Mouse (Mus musculus): ENCODE results near the gene Adipoq. TPM values are rescaled to one million over a fixed set of nuclear protein-coding genes. Genes with fewer than 3 reads are reported as not detected.
"Not testable (repeated sequence)": the region's sequence is repeated elsewhere in the genome, so short reads cannot be mapped to it uniquely, and the experiment has no call there.

Adipoq gene
- polyA plus RNA-seq, 1 experiment from 2014 or later = not detected

- no peak for ATAC-seq (ENCODE audit: low read depth)
- Histone ChIP-seq H3K9me3 (replicated peaks; ENCODE audit: control insufficient read depth, low read length) (no peaks in the 10 kb centered on the region), H3K36me3 (ENCODE audit: control insufficient read depth, insufficient read depth) (no peaks in the 10 kb centered on the region), H3K27me3 (ENCODE audit: control insufficient read depth, insufficient read depth, low read depth, low read length) (no peaks in the 10 kb centered on the region), H3K27ac (ENCODE audit: low read length) (no peak overlapping the region), H3K4me1 (ENCODE audit: control insufficient read depth, low read depth, low read length) (no peaks in the 10 kb centered on the region), H3K4me2 (ENCODE audit: low read depth, low read length) (no peak overlapping the region), H3K9ac (ENCODE audit: low read depth, low read length) (no peak overlapping the region), H3K4me3 (ENCODE audit: low read depth, low read length) (no peak overlapping the region)
- WGBS (ENCODE audit: insufficient replicate concordance) = 64% methylated on average over 1 of the region's 1 CpGs
Observed at GRCm38 (mm10) chr16:23166646-23167045, 20.3 kb downstream of the Adipoq start.

DNA sequence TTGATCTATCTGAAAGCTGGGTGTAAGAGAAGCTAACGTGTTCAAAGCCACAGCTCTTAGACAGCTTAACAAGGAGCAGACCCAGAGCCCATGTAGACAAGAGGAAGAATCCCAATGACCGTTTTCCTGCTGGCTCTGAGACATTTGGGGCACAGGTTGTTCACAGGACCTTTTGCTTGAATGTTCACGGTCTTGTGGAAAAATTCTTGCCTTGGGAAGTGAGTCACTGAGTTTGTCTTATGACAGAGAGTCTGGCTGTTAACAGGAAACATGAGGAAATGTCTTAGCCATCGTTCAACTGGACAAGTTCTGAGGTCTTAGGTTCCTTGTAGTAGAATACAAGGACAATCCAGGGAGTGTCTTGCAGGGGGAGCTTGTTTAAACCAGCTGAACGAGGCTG lies 20.7 kb downstream of the Adipoq start:
- Histone ChIP-seq H3K4me1 (ENCODE audit: control insufficient read depth, low read depth, low read length) (no peaks in the 10 kb centered on the region), H3K9me3 (replicated peaks; ENCODE audit: control insufficient read depth, low read length) (no peaks in the 10 kb centered on the region), H3K27me3 (ENCODE audit: control insufficient read depth, insufficient read depth, low read depth, low read length) (no peaks in the 10 kb centered on the region), H3K27ac (ENCODE audit: low read length) (no peak overlapping the region), H3K4me2 (ENCODE audit: low read depth, low read length) (no peak overlapping the region), H3K4me3 (ENCODE audit: low read depth, low read length) (no peak overlapping the region), H3K9ac (ENCODE audit: low read depth, low read length) (no peak overlapping the region), H3K36me3 (ENCODE audit: control insufficient read depth, insufficient read depth) (no peaks in the 10 kb centered on the region)
- WGBS (ENCODE audit: insufficient replicate concordance) = 21% methylated on average over 5 of the region's 5 CpGs
- ATAC-seq (ENCODE audit: low read depth) = no peak

DNA sequence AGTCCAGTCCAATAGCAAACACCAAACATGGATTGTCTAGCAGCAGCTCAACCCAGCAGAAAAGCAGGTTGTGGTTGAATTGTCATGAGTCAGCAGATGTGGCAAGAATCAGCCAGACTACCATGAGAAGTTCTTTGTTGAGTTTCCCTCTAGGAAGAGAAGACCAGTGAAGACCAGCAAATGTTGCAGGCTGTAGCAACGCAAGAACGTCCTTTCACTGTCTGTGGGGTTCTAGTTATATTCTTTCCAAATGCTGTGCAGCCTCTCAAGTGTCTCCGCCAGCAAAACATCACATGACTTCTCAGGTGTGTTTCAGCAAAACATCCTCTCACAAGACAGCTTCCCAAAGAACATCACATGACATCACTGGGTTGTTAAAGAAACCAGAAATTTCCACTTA lies 24.5 kb downstream of the Adipoq start:
- Histone ChIP-seq H3K36me3 (ENCODE audit: control insufficient read depth, insufficient read depth) (no peaks in the 10 kb centered on the region), H3K27me3 (ENCODE audit: control insufficient read depth, insufficient read depth, low read depth, low read length) (no peaks in the 10 kb centered on the region), H3K9ac (ENCODE audit: low read depth, low read length) (no peak overlapping the region), H3K4me2 (ENCODE audit: low read depth, low read length) (no peak overlapping the region), H3K4me1 (ENCODE audit: control insufficient read depth, low read depth, low read length) (no peaks in the 10 kb centered on the region), H3K9me3 (replicated peaks; ENCODE audit: control insufficient read depth, low read length) (no peaks in the 10 kb centered on the region), H3K4me3 (ENCODE audit: low read depth, low read length) (no peak overlapping the region), H3K27ac (ENCODE audit: low read length) (no peak overlapping the region)
- no peak for ATAC-seq (ENCODE audit: low read depth)
- WGBS (ENCODE audit: insufficient replicate concordance) = 61% methylated on average over 3 of the region's 3 CpGs

DNA sequence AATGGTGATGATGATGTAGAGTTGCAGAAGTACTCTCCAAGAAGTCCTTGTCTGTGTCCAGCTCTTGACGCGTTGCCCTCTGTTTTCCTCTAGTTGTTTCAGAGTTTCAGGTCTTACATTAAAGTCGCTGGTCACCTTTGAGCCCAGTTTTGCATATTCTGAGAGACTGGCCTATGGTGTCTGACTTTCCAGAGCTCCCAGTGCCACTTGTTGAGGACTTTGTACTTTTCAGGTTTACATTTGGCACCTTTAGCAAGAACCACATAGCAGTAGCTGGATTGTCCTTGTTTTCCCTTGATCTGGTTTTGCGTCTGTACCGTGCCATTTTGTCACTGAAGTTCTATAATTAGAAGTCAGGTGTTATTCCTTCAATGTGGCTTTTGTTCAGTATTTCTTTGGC lies 27.6 kb downstream of the Adipoq start:
- no peaks in the 10 kb centered on the region for H3K27me3 ChIP-seq (ENCODE audit: control insufficient read depth, insufficient read depth, low read depth, low read length)
- no peaks in the 10 kb centered on the region for H3K4me1 ChIP-seq (ENCODE audit: control insufficient read depth, low read depth, low read length)
- no peaks in the 10 kb centered on the region for H3K9me3 ChIP-seq (replicated peaks; ENCODE audit: control insufficient read depth, low read length)
- H3K27ac ChIP-seq (ENCODE audit: low read length) = no peak overlapping the region
- ATAC-seq (ENCODE audit: low read depth) = peak; percentile 63; the same call in 1 of the 2 replicates
- H3K4me2 ChIP-seq (ENCODE audit: low read depth, low read length) = no peak overlapping the region
- H3K9ac ChIP-seq (ENCODE audit: low read depth, low read length) = no peak overlapping the region
- H3K36me3 ChIP-seq (ENCODE audit: control insufficient read depth, insufficient read depth) = no peaks in the 10 kb centered on the region
- 61% methylated on average over 5 of the region's 5 CpGs for WGBS (ENCODE audit: insufficient replicate concordance)
- no peak overlapping the region for H3K4me3 ChIP-seq (ENCODE audit: low read depth, low read length)

GRCm38 (mm10) chr16:23174855-23175254 lies 28.5 kb downstream of the Adipoq start:
- H3K4me3 ChIP-seq (ENCODE audit: low read depth, low read length) = no peak overlapping the region
- H3K9me3 ChIP-seq (replicated peaks; ENCODE audit: control insufficient read depth, low read length) = no peaks in the 10 kb centered on the region
- no peaks in the 10 kb centered on the region for H3K4me1 ChIP-seq (ENCODE audit: control insufficient read depth, low read depth, low read length)
- H3K27me3 ChIP-seq (ENCODE audit: control insufficient read depth, insufficient read depth, low read depth, low read length) = no peaks in the 10 kb centered on the region
- no peak overlapping the region for H3K27ac ChIP-seq (ENCODE audit: low read length)
- no peak for ATAC-seq (ENCODE audit: low read depth)
- no peaks in the 10 kb centered on the region for H3K36me3 ChIP-seq (ENCODE audit: control insufficient read depth, insufficient read depth)
- H3K4me2 ChIP-seq (ENCODE audit: low read depth, low read length) = no peak overlapping the region
- 14% methylated on average over 5 of the region's 5 CpGs for WGBS (ENCODE audit: insufficient replicate concordance)
- H3K9ac ChIP-seq (ENCODE audit: low read depth, low read length) = no peak overlapping the region

- 0 out of 2 replicates have a peak, but pooled peaks have one; percentile 27 for ATAC-seq (ENCODE audit: low read depth)
- no peak overlapping the region for H3K4me2 ChIP-seq (ENCODE audit: low read depth, low read length)
- H3K27me3 ChIP-seq (ENCODE audit: control insufficient read depth, insufficient read depth, low read depth, low read length) = no peaks in the 10 kb centered on the region
- H3K4me3 ChIP-seq (ENCODE audit: low read depth, low read length) = no peak overlapping the region
- no peaks in the 10 kb centered on the region for H3K36me3 ChIP-seq (ENCODE audit: control insufficient read depth, insufficient read depth)
- H3K9ac ChIP-seq (ENCODE audit: low read depth, low read length) = no peak overlapping the region
- H3K4me1 ChIP-seq (ENCODE audit: control insufficient read depth, low read depth, low read length) = no peaks in the 10 kb centered on the region
- WGBS (ENCODE audit: insufficient replicate concordance) = 13% methylated on average over 3 of the region's 3 CpGs
- H3K9me3 ChIP-seq (replicated peaks; ENCODE audit: control insufficient read depth, low read length) = no peaks in the 10 kb centered on the region
- H3K27ac ChIP-seq (ENCODE audit: low read length) = no peak overlapping the region
Observed at GRCm38 (mm10) chr16:23175956-23176355, 29.6 kb downstream of the Adipoq start.

DNA sequence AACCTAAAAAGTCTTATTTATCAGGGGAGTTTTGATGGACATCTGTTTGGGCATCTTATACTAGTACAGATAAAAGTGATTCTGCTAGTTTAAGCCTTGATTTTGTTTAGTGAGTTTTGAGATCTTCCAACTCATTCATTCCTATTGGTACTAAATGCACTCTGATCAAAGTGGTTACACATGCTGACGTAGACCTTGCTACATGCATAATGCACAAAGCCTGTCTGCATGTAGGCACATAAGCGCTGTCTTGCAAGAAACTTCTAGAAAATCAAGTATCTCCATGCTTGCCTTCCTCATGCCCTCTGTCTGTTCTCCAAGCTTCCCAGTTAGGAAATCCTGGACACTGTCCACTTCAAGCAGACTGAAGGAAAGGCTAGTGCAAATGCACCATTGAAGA lies 31.5 kb downstream of the Adipoq start:
- Histone ChIP-seq H3K4me1 (ENCODE audit: control insufficient read depth, low read depth, low read length) (no peaks in the 10 kb centered on the region), H3K9me3 (replicated peaks; ENCODE audit: control insufficient read depth, low read length) (no peaks in the 10 kb centered on the region), H3K27ac (ENCODE audit: low read length) (no peak overlapping the region), H3K36me3 (ENCODE audit: control insufficient read depth, insufficient read depth) (no peaks in the 10 kb centered on the region), H3K9ac (ENCODE audit: low read depth, low read length) (no peak overlapping the region), H3K4me2 (ENCODE audit: low read depth, low read length) (no peak overlapping the region), H3K27me3 (ENCODE audit: control insufficient read depth, insufficient read depth, low read depth, low read length) (no peaks in the 10 kb centered on the region), H3K4me3 (ENCODE audit: low read depth, low read length) (no peak overlapping the region)
- ATAC-seq (ENCODE audit: low read depth) = no peak
- WGBS (ENCODE audit: insufficient replicate concordance) = 64% methylated on average over 2 of the region's 2 CpGs

DNA sequence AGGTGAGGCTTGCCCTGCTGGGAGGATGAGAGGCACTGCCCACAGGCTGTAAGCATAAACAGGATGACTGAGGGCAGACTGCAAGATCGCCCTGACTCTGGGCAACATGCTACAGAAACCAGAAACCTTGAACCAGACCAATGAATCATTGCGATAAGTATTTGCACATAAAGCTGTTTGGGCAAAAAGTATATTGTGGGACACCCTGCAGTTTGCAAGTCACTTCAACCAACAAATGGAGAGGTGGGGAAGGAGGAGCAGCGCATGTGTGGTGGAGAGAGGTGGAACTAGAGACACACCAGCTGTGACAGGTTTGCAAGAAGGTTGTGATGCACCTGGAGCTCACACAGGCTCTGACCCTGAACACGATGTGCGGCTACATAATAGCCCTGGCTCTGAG lies 32.5 kb downstream of the Adipoq start:
- Histone ChIP-seq H3K9ac (ENCODE audit: low read depth, low read length) (no peak overlapping the region), H3K27ac (ENCODE audit: low read length) (no peak overlapping the region), H3K27me3 (ENCODE audit: control insufficient read depth, insufficient read depth, low read depth, low read length) (no peaks in the 10 kb centered on the region), H3K9me3 (replicated peaks; ENCODE audit: control insufficient read depth, low read length) (no peaks in the 10 kb centered on the region), H3K4me2 (ENCODE audit: low read depth, low read length) (no peak overlapping the region), H3K4me3 (ENCODE audit: low read depth, low read length) (no peak overlapping the region), H3K36me3 (ENCODE audit: control insufficient read depth, insufficient read depth) (no peaks in the 10 kb centered on the region), H3K4me1 (ENCODE audit: control insufficient read depth, low read depth, low read length) (no peaks in the 10 kb centered on the region)
- WGBS (ENCODE audit: insufficient replicate concordance) = 76% methylated on average over 5 of the region's 5 CpGs
- ATAC-seq (ENCODE audit: low read depth) = no peak

DNA sequence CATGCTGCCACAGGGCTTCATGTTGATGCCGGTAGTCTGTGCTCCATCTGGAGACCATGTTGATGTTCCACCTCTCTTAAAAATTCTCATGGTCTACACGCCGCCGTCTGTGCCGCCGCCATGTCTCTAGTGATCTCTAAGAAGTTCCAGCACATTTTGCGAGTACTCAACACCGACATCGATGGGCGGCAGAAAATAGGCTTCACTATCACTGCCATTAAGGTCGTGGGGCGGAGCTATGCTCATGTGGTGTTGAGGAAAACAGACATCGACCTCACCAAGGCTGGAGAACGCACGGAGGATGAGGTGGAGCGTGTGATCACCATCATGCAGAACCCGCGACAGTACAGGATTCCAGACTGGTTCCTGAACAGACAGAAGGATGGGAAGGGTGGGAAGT lies 33.1 kb downstream of the Adipoq start:
- H3K9ac ChIP-seq (ENCODE audit: low read depth, low read length); H3K27me3 ChIP-seq (ENCODE audit: control insufficient read depth, insufficient read depth, low read depth, low read length); H3K4me3 ChIP-seq (ENCODE audit: low read depth, low read length); H3K27ac ChIP-seq (ENCODE audit: low read length); H3K9me3 ChIP-seq (replicated peaks; ENCODE audit: control insufficient read depth, low read length); H3K4me2 ChIP-seq (ENCODE audit: low read depth, low read length); ATAC-seq (ENCODE audit: low read depth); H3K4me1 ChIP-seq (ENCODE audit: control insufficient read depth, low read depth, low read length); H3K36me3 ChIP-seq (ENCODE audit: control insufficient read depth, insufficient read depth): not testable (repeated sequence)
- 81% methylated on average over 18 of the region's 18 CpGs for WGBS (ENCODE audit: insufficient replicate concordance)

DNA sequence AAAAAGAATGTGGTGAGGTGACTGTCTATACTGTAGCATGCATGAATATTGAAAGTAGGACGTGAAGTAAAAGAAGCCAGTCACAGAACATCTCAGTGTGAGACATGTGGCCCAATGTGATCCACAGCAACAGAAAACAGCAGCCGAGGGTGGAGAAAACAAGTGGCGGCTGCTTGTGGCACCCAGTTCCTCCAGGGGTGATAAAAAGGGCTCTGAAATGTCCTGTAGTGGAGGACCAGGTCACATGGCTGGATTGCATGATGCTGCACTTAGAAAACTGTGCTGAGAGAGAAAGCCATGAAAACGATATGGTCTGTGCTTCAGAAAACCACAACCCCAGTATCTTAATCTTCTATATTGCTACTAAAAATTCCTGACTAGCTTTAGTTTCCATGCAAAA lies 34.7 kb downstream of the Adipoq start:
- Histone ChIP-seq H3K36me3 (ENCODE audit: control insufficient read depth, insufficient read depth) (no peaks in the 10 kb centered on the region), H3K27ac (ENCODE audit: low read length) (peak overlapping the region; percentile 15; the same call in 1 of the 2 replicates), H3K4me1 (ENCODE audit: control insufficient read depth, low read depth, low read length) (no peaks in the 10 kb centered on the region), H3K4me3 (ENCODE audit: low read depth, low read length) (no peak overlapping the region), H3K9me3 (replicated peaks; ENCODE audit: control insufficient read depth, low read length) (no peaks in the 10 kb centered on the region), H3K9ac (ENCODE audit: low read depth, low read length) (no peak overlapping the region), H3K27me3 (ENCODE audit: control insufficient read depth, insufficient read depth, low read depth, low read length) (no peaks in the 10 kb centered on the region), H3K4me2 (ENCODE audit: low read depth, low read length) (no peak overlapping the region)
- 17% methylated on average over 4 of the region's 4 CpGs for WGBS (ENCODE audit: insufficient replicate concordance)
- ATAC-seq (ENCODE audit: low read depth) = no peak
